Mouse (Mus musculus) hematopoietic stem cell, adult 5-6 weeks (primary cell): Measurements from ENCODE around the gene Kcnb1. TPM values are rescaled to one million over a fixed set of nuclear protein-coding genes. Genes with fewer than 3 reads are reported as not detected.
A peak's percentile ranks its signal among the peaks of the same experiment; 100 is the strongest.

ENCODE experiments used
- ATAC-seq, 2 experiments: fragments of 125-278 bp in 1 of 2; replicated peaks in 1 of 2; 2 replicates each; pipeline ENCODE4 v1.8.0; 2016 to 2017; ENCODE audit warnings: inconsistent platforms in 2 of 2, mild to moderate bottlenecking in 2 of 2, moderate number of reproducible peaks in 2 of 2, low read depth in 1 of 2, moderate TSS enrichment in 1 of 2; ENCODE audit not compliant: low FRiP score in 2 of 2, poor library complexity in 2 of 2, severe bottlenecking in 2 of 2, insufficient read depth in 1 of 2, low TSS enrichment in 1 of 2
- total RNA-seq: library from RNA; stranded (forward); fragments of 172-1452, 232-1000 nt; gene quantifications from 2 replicates; pipeline ENCODE4 v1.2.3, GENCODE M21; 2017

Gene Kcnb1
- total RNA-seq, 1 experiment from 2014 or later = 2.6 TPM

DNA sequence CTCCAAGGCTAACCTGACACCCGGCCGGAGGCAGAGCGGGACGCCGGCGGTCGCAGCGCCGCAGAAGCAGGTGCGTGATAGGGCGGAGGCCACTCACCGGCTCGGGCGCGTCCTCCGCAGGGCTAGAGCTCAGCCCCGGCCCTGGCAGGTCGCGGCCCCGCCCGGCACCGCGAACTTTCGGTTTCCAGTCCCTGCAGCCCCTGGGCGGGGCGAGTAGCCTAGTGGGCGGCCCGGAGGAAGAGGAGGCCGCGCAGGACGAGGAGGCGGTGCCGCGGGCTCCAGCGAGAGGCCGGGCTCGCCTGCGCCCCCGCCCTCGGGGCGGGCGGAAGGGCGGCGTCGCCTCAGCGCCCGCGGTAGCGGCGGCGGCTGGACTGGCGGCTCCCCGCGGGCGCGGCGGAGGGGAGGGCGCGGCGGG, 127.5 kb downstream of the Kcnb1 start:
- peak; percentile 82 to 88 for ATAC-seq

DNA sequence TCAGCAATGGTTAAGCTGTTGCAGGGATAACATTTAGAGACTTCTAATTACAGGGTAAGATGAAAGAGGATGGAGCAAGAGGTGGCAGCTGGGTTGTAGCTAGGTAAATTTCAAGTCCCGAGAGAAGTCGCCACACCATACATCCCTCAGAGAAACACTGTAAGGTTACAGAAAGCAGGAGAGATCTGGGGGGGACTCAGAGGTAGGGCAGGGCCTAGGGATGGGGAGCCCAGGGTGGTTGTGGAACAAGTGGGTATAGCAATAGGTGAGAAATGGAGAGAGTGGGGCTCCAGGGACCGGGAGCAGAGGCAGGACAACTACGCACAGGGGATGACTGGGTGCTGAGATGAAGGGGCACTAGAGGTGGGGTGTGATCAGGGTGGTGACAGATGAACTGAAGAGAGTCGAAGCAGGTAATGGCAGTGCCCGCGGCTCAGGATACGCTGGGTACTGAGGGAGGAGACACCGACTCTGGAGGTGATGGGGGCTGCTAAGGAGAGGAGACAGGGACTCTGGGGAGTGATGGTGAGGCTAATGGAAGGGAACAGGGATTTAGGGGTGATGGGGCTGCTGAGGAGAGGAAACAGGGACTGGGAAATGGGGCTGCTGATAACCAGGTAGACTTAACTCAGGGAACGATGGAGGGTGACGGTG, 128.4 kb downstream of the Kcnb1 start:
- no peak for ATAC-seq

DNA sequence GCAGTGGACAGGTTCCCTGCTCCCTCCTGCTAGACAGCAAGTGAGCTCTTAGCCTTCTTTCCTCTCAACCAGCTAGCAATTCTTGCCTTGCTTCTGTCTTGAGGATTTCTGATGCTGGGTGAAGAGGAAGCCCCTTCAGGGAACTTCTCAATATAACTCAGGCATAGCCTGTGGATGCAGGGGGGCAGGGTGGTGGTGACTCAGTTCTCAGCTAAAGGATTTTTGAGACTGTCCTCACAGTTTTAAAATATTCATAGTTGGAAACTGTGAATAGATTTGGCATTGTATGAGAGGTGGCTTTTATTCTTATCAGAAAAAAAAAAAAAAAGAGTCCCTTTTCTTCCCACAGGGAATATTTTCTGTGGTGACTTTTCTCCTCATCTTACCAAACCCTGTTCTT, 129.2 kb downstream of the Kcnb1 start:
- ATAC-seq = no peak

DNA sequence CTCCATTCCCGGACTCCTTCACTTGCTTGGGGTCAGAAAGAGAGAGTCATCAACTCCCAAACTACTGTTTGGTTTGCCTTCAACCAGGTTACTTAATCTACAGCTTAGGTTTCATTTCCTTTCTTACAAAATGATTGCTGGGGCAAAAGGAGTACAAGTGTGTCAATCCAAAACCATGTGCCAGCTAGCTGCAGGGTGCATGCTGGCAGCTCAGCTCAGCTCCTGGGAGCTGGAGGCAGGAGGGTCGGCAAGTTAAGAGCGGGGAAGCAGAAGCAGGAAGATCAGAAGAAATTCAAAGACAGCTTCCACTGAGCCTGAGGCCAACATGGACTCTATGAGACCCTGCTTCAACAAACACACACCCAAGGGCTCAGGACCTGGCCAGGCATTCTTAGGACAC, 129.6 kb downstream of the Kcnb1 start:
- no peak for ATAC-seq

DNA sequence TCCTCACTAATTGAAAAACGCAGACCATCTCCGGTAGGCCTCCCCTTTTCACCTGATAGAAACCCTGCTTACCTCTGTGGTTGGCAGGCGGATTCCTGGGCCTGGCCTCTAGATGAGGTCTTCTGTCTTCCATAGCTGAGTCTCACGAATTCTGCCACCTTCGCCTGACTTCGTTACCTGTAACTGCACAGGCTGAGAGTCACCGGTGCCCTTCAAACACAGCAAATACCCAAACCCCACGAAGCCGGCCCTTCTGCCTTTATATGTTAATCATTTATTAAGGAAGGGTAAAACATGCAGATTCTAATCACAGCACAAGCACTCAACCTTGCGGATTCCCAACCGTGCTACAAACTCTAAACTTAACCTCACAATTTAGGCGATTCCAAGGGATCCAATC, 130.0 kb downstream of the Kcnb1 start:
- ATAC-seq = no peak

DNA sequence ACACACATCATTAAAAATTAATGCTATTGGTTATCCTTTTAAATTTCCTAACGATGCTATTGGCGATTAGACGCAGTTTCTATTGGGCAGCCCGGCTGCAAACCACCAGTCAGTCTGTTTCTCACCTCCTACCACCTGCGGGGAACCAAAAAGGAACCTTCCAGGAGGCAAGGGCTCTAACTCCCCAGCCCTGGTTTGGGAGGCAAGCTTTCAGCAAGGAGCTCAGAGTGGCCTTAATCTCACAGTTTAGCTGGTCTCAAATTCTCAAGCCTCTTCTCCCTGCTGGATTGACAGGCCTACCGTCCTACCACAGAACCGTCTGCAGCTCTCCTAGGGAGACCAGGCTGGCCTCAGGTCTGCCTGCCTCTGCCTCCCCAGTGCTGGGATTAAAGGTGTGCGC, 130.4 kb downstream of the Kcnb1 start:
- no peak for ATAC-seq

DNA sequence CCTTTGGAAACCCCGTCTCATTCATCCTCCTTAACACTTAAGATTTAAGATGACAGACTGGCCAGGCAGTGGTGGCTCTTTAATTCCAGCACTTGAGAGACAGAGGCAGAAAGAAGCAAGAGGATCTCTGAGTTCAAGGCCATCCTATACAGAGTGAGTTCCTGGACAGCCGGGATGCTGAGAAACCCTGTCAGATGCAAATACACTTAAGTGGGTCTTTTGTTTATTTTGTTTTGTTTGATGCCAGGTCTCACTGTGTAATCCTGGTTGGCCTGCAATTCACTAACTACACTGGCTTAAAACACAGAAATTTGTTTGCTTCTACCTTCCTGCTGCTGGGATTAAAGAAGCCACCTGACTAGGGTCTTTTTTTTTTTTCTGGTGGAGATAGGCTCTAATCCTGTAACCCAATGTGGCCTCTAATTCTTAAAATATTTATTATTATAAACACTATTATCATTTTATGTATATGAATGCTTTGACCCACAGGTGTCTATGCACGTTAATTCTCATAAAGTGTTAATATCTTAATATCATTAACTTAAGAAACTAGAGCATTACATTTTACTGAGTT, 131.1 kb downstream of the Kcnb1 start:
- ATAC-seq = no peak

DNA sequence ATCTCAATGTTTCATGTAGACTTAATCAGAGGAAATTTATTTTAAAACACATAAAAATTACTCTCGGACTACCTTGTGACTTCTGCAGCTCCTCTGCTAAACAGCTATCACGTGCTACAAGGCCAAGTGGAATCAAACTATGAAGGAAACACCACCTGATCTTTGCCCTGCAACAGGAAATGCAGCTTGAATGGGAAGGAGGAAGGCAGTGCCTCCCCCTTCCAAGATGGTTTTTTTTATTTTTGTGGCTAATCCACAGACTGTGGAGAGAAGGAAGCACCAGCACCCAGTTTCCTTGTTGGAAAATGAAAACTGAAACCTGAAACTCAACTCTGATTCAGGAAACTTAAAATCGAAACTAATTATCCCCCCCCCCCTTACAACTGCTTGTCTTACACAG, 131.8 kb downstream of the Kcnb1 start:
- ATAC-seq = no peak

DNA sequence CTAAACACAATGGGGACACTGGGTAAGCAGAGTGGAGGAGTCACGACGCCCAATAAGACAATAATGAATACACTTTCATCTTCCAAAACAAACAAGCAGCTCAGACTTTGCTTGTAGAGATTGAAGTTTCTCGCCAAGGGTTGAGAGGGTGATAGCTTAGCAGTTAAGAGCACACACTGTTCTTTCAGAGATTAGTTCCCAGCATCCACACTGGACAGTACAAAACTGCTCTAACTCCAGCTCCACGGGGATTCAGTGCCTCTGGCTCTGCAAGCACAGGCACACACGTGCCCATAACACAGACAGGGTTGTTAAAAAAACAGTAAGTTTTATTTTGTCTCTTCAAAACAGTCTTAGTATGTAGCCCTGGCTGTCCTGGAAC, 133.0 kb downstream of the Kcnb1 start:
- ATAC-seq = no peak

DNA sequence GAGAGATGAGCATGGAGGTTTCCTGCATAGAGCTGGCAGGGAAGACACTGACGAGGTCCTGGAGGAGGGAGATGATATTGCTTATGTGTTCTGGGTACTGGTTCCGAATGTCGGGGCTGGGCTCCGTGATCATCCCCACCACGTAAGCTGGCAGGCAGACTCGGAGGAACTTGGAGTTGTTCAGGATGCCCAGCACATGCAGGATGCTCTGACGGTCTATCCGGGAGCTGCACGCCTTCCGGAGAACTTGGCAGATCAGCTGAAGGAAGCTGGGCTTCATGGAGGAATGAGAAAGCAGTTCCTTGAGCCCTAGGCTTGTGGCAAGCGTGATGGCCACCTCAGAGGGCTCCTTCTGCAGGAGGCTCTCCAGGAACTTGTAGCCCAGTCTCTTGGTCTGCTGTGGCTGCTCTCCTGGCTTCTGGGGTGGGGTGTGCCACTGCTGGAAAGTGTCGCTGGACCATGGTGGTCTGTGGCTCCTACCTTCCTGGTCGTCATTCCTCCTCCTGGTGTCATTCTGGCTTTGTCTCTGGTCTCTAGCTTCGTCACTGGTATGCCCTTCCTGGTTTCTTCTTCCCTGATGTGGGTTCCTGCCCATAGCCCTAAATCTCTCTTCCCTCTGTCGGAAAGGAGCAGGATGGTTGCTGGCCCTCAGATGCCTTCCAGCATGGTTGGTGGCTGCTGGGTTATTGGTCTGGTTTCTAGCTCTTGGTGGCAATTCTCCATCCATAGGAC, 133.6 kb downstream of the Kcnb1 start:
- no peak for ATAC-seq

DNA sequence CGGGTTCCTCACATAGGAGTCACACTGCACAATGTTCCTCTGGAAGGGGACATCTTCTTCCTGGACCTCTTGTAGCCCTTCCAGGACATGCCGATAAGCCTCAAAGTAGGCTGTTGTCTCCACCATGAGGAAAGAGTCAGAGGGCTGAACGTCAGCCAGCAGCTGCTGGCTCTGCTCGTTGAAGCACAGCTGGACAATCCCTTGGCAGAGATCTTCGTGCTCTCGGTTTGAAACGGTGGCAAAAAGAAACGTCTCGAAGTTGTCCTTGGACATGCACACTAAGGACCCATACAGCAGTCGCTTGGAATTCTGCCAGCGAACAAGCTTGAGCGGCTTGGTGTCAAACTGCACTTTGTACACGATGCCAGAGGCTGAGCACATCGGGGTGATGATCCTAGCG, 134.6 kb downstream of the Kcnb1 start:
- no peak for ATAC-seq

DNA sequence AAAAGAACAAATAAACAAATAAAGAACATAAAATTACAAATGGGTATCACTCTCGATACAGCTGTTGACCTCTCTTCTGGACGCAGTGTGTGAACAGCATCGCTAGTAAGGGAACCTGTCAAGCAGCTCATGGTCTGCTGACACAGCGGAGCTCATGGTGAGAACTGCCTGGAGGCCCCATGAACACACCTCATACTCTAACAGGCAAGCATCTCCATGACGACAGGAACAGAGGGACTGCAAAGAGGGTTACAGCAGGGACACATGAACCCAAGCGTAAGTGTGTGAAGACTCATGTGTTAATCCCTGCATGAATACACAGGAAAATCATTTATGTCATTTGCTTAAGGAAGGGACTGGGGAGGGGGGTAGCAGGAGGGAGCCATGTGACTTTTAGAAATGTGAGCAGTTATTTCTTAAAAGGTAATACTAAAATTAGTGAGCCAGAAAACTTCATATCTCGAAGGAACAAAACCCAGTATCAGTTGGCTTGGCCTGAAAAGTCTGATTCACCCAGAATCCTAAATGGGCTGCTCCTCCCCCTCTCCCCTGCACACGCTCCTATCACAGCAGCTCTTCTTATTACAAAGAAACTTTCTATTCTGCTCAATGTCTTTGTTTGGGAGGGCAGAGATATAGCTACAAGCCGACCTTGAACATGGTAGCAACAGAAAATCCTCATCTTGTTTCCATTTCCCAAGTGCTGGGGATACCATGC, 136.7 kb downstream of the Kcnb1 start:
- no peak for ATAC-seq

DNA sequence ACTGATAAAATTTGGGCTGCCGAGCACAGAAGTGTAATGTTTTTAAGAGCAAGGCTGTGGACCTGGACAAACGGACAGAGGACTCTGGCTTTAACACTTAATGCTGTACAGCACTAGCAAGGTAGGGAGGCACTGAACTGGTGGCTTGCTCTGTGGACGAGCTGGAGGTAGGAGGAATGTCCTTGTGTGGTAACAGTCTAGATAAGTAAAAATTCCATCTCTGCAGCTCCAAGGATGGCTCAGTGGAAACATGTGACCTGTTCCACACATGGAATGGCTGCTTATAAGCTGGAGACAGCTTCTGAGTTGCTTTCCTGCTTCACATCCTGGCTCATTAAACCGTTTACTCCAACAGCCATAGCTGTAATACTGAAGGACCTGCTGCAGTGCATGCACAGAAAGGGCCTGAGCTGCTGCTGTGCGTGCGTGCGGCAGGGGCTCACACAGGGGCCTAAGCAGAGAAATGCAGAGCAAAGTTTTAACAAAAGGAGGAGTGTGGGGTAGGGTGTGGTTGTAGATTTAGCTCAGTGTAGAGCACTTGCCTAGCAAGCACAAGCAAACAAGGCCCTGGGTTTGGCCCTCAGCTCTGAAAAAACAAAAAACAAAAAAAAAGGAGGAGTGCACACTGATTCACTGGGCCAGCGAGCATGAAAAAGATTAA, 141.1 kb downstream of the Kcnb1 start:
- no peak for ATAC-seq

DNA sequence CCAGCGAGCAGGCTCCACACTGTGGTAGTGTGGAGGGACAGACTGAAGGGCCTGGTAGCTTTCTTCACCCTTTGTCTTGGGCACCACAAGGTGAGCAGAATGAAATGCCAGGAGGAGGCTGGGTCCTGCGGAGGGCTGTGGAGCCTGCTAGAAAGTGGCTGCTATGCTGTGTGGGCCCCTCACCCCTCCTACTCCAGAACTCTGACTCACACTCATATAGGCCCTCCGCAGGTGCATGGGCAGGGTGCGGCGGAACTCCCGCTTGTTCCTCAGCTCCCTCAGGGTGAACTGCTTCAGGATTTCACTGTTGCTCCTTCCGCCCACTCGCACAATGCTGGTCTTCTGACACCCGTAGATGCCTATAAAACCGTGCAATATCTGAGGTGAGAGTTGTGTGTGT, 141.7 kb downstream of the Kcnb1 start:
- ATAC-seq = no peak
